Mouse (Mus musculus): ENCODE measurements at regions not wholly inside any gene's neighbourhood (a gene's known extent, or its start where the extent isn't known, plus 50 kb on each side); places are given as distances from the start of the nearest gene placed in this dataset.

GRCm38 (mm10) chr7:58367384-58367783, 288.6 kb upstream of the Atp10a start:
- no peaks in the 10 kb centered on the region for H3K27me3 ChIP-seq (replicated peaks)
- TF ChIP-seq ELF1 (IDR thresholded peaks at IDR 0.05; ENCODE audit: low read depth, low read length) (no peak), ZKSCAN1 (IDR thresholded peaks at IDR 0.05; ENCODE audit: borderline replicate concordance, low read depth, low read length) (no peak), KAT2A (IDR thresholded peaks at IDR 0.05; ENCODE audit: insufficient replicate concordance, low read length) (no peak), TBP (conservative IDR thresholded peaks at IDR 0.05; ENCODE audit: low read depth, low read length) (no peak), JUN (IDR thresholded peaks at IDR 0.05; ENCODE audit: insufficient read depth, low read depth, low read length) (no peak), IRF4 (IDR thresholded peaks at IDR 0.05; ENCODE audit: low read depth, low read length) (no peak), SMC3 (IDR thresholded peaks at IDR 0.05; ENCODE audit: low read depth, low read length) (no peak), CHD1 (IDR thresholded peaks at IDR 0.05; ENCODE audit: low read depth, low read length) (no peak), CHD2 (IDR thresholded peaks at IDR 0.05; ENCODE audit: low read length) (no peak), BHLHE40 (IDR thresholded peaks at IDR 0.05; ENCODE audit: low read depth, low read length) (no peak), MEF2A (IDR thresholded peaks at IDR 0.05; ENCODE audit: borderline replicate concordance, low read depth, low read length) (no peak), TCF12 (IDR thresholded peaks at IDR 0.05; ENCODE audit: low read depth, low read length) (no peak), USF2 (conservative IDR thresholded peaks at IDR 0.05; ENCODE audit: low read depth, low read length) (no peak), POLR2AphosphoS2 (IDR thresholded peaks at IDR 0.05; ENCODE audit: low read depth, low read length) (no peak)
- in situ Hi-C loops (cut with MboI; ENCODE audit: low pct_ligation_motif_present, low pct_unique_long_range_greater_than_20kb, low sequenced_read_pairs), result no loop called here

GRCm38 (mm10) chr7:58383401-58383800, 272.6 kb upstream of the Atp10a start:
- dilution Hi-C loops (cut with MboI; ENCODE audit: extremely low pct_ligation_motif_present, extremely low pct_unique_long_range_greater_than_20kb, low sequenced_read_pairs) (no loop called here), in situ Hi-C loops (cut with MboI; ENCODE audit: low pct_ligation_motif_present, low pct_unique_long_range_greater_than_20kb, low sequenced_read_pairs) (no loop called here)
- TF ChIP-seq MYC (IDR thresholded peaks at IDR 0.05; ENCODE audit: low read depth, low read length) (no peak), ELF1 (IDR thresholded peaks at IDR 0.05; ENCODE audit: low read depth, low read length) (no peak), MAX (IDR thresholded peaks at IDR 0.05; ENCODE audit: low read length) (no peak), RCOR1 (conservative IDR thresholded peaks at IDR 0.05; ENCODE audit: low read depth, low read length) (no peak), MEF2A (IDR thresholded peaks at IDR 0.05; ENCODE audit: borderline replicate concordance, low read depth, low read length) (no peak), MAZ (IDR thresholded peaks at IDR 0.05; ENCODE audit: low read depth, low read length) (no peak)
- Histone ChIP-seq H3K4me3 (replicated peaks in 1 of 3; ENCODE audit: low read depth in 2 of 3, low read length in 2 of 3, poor library complexity in 1 of 3) (no peak overlapping the region), H3K27ac (ENCODE audit: insufficient read depth, low read depth) (no peak overlapping the region), H3K79me2 (replicated peaks; ENCODE audit: control insufficient read depth, extremely low read depth, insufficient read depth, poor library complexity, severe bottlenecking) (no peaks in the 10 kb centered on the region), H3K9me3 (replicated peaks; ENCODE audit: low read length) (peaks cover 33% of the 10 kb centered on the region), H3K4me1 (ENCODE audit: control insufficient read depth in 1 of 2, insufficient read depth in 2 of 2) (no peaks in the 10 kb centered on the region), H3K4me2 (ENCODE audit: insufficient read depth, low read depth, poor library complexity, severe bottlenecking) (no peak overlapping the region), H3K36me3 (replicated peaks in 1 of 2; ENCODE audit: control insufficient read depth in 1 of 2, insufficient read depth in 1 of 2, low read length in 1 of 2) (no peaks in the 10 kb centered on the region), H3K27me3 (replicated peaks) (no peaks in the 10 kb centered on the region), H3K9ac (ENCODE audit: insufficient read depth, low read depth) (no peak overlapping the region)
- DNase-seq (ENCODE audit: extremely low read depth), result no peak

More at GRCm38 (mm10) chr7:58367384-58367783, 288.6 kb upstream of the Atp10a start:
- H3K9me3 ChIP-seq (replicated peaks; ENCODE audit: low read length), result peaks cover 52% of the 10 kb centered on the region
- DNase-seq (ENCODE audit: extremely low read depth), result no peak
- dilution Hi-C loops (cut with MboI; ENCODE audit: extremely low pct_ligation_motif_present, extremely low pct_unique_long_range_greater_than_20kb, low sequenced_read_pairs), result no loop called here
- no peaks in the 10 kb centered on the region for H3K36me3 ChIP-seq (replicated peaks in 1 of 2; ENCODE audit: control insufficient read depth in 1 of 2, insufficient read depth in 1 of 2, low read length in 1 of 2)
- no peaks in the 10 kb centered on the region for H3K4me1 ChIP-seq (ENCODE audit: control insufficient read depth in 1 of 2, insufficient read depth in 2 of 2)
- H3K4me3 ChIP-seq (replicated peaks in 1 of 3; ENCODE audit: low read depth in 2 of 3, low read length in 2 of 3, poor library complexity in 1 of 3), result no peak overlapping the region
- H3K4me2 ChIP-seq (ENCODE audit: insufficient read depth, low read depth, poor library complexity, severe bottlenecking), result no peak overlapping the region
- H3K79me2 ChIP-seq (replicated peaks; ENCODE audit: control insufficient read depth, extremely low read depth, insufficient read depth, poor library complexity, severe bottlenecking), result no peaks in the 10 kb centered on the region
- no peak overlapping the region for H3K27ac ChIP-seq (ENCODE audit: insufficient read depth, low read depth)
- H3K9ac ChIP-seq (ENCODE audit: insufficient read depth, low read depth), result no peak overlapping the region

Data from CH12.LX (cell line).